Comparison of ENCODE assay signal across 8 mouse cellular contexts in genomic region chr7:27165696-27166095, GRCm38 (mm10). TPM values are rescaled to one million over a fixed set of nuclear protein-coding genes. Genes with fewer than 3 reads are reported as not detected.
DNase-seq lines count a peak whose midpoint lies in the region; ATAC-seq and TF ChIP-seq lines count a peak whose summit lies in the region.

No protein-coding gene starts in this region.

- peak overlapping the region; percentile 77 for H3K9ac ChIP-seq in embryonic facial prominence, embryonic 12.5 days
- peak overlapping the region; percentile 90 for H3K9ac ChIP-seq in neural tube, embryonic 12.5 days

- no peak for DNase-seq in lung, adult 2 months
- DNase-seq in lung, postnatal 4 days: no peak
- peak; percentile 65 for DNase-seq in induced T-regulatory cell, adult 2 months (ENCODE audit: low read depth)
- no peak for DNase-seq in T-cell, adult 2 months (ENCODE audit: low spot score)
- DNase-seq in spleen, adult 12 weeks (ENCODE audit: low spot score): no peak
- no peak for DNase-seq in cerebellum, postnatal 25 days

- WGBS in lung, adult 2 months: 2% methylated on average over 8 of the region's 8 CpGs
- 4% methylated on average over 8 of the region's 8 CpGs for WGBS in embryonic facial prominence, embryonic 12.5 days
- WGBS in neural tube, embryonic 12.5 days: 4% methylated on average over 8 of the region's 8 CpGs

- peak overlapping the region; percentile 76 for H3K4me2 ChIP-seq in embryonic facial prominence, embryonic 12.5 days (replicated peaks)
- peak overlapping the region; percentile 77 for H3K4me2 ChIP-seq in neural tube, embryonic 12.5 days (replicated peaks)

- TF ChIP-seq CTCF in lung, adult 2 months (IDR thresholded peaks at IDR 0.05; ENCODE audit: insufficient read depth, low read length): no peak

- H3K9me3 ChIP-seq in embryonic facial prominence, embryonic 12.5 days: no peaks in the 10 kb centered on the region
- H3K9me3 ChIP-seq in neural tube, embryonic 12.5 days: no peaks in the 10 kb centered on the region

- H3K27me3 ChIP-seq in embryonic facial prominence, embryonic 12.5 days: no peaks in the 10 kb centered on the region
- no peaks in the 10 kb centered on the region for H3K27me3 ChIP-seq in neural tube, embryonic 12.5 days (replicated peaks)

- H3K36me3 ChIP-seq in embryonic facial prominence, embryonic 12.5 days: peaks cover 52% of the 10 kb centered on the region
- H3K36me3 ChIP-seq in neural tube, embryonic 12.5 days: peaks cover 38% of the 10 kb centered on the region

- no peak for TF ChIP-seq POLR2A in lung, adult 2 months (IDR thresholded peaks at IDR 0.05; ENCODE audit: borderline replicate concordance, extremely low read depth, low read depth, low read length)

- peaks cover 36% of the 10 kb centered on the region for H3K4me1 ChIP-seq in lung, adult 2 months (ENCODE audit: control insufficient read depth, insufficient read depth, low read length)
- H3K4me1 ChIP-seq in embryonic facial prominence, embryonic 12.5 days: peaks cover 54% of the 10 kb centered on the region
- H3K4me1 ChIP-seq in neural tube, embryonic 12.5 days: peaks cover 56% of the 10 kb centered on the region

- H3K27ac ChIP-seq in embryonic facial prominence, embryonic 12.5 days: peak overlapping the region; percentile 96
- H3K27ac ChIP-seq in neural tube, embryonic 12.5 days: peak overlapping the region; percentile 96; the same call in 1 of the 2 replicates

- peak overlapping the region; percentile 75 for H3K4me3 ChIP-seq in lung, adult 2 months (replicated peaks; ENCODE audit: extremely low read depth, low read depth, low read length)
- peak overlapping the region; percentile 77 for H3K4me3 ChIP-seq in embryonic facial prominence, embryonic 12.5 days
- H3K4me3 ChIP-seq in neural tube, embryonic 12.5 days: peak overlapping the region; percentile 75

- no peak for ATAC-seq in embryonic facial prominence, embryonic 12.5 days (ENCODE audit: insufficient number of reproducible peaks, insufficient read depth, low FRiP score, low TSS enrichment)
- 0 out of 2 replicates have a peak, but pooled peaks have one; percentile 0 for ATAC-seq in neural tube, embryonic 12.5 days (ENCODE audit: low FRiP score, low read depth)

RNA-seq across cellular contexts. Expression of gene Egln2, which starts 0.9 kb away (rescaled TPM):
- 107 and 115 TPM in 2 replicates for polyA plus RNA-seq in lung, adult 2 months (2012; rRNA removed)
- polyA plus RNA-seq in embryonic facial prominence, embryonic 12.5 days (2016; fragmentation: Nextera tagmentation; extraction: Ambion mirVana): 95.8 and 99.8 TPM in 2 replicates
- polyA plus RNA-seq in neural tube, embryonic 12.5 days (2016; fragmentation: Nextera tagmentation; extraction: Ambion mirVana): 99.6 TPM in 2 replicates

RNA-seq across cellular contexts. Expression of gene Cyp2t4, which starts 12.2 kb away (rescaled TPM):
- polyA plus RNA-seq in lung, adult 2 months (2012; rRNA removed): not detected in 2 replicates
- 0.14 and 0.19 TPM in 2 replicates for polyA plus RNA-seq in embryonic facial prominence, embryonic 12.5 days (2016; fragmentation: Nextera tagmentation; extraction: Ambion mirVana)
- polyA plus RNA-seq in neural tube, embryonic 12.5 days (2016; fragmentation: Nextera tagmentation; extraction: Ambion mirVana): 0.11 and 0.15 TPM in 2 replicates

RNA-seq across cellular contexts. Expression of gene Rab4b, which starts 13.0 kb away (rescaled TPM):
- 67.8 and 69.0 TPM in 2 replicates for polyA plus RNA-seq in lung, adult 2 months (2012; rRNA removed)
- polyA plus RNA-seq in embryonic facial prominence, embryonic 12.5 days (2016; fragmentation: Nextera tagmentation; extraction: Ambion mirVana): 63.9 and 71.4 TPM in 2 replicates
- polyA plus RNA-seq in neural tube, embryonic 12.5 days (2016; fragmentation: Nextera tagmentation; extraction: Ambion mirVana): 97.7 and 100 TPM in 2 replicates

RNA-seq across cellular contexts. Expression of gene Gm21983, which starts 15.2 kb away (rescaled TPM):
- polyA plus RNA-seq in lung, adult 2 months (2012; rRNA removed): not detected in 2 replicates
- polyA plus RNA-seq in embryonic facial prominence, embryonic 12.5 days (2016; fragmentation: Nextera tagmentation; extraction: Ambion mirVana): 0.49 and 0.67 TPM in 2 replicates
- 0.42 TPM in 2 replicates for polyA plus RNA-seq in neural tube, embryonic 12.5 days (2016; fragmentation: Nextera tagmentation; extraction: Ambion mirVana)

RNA-seq across cellular contexts. Expression of gene Mia, which starts 15.3 kb away (rescaled TPM):
- polyA plus RNA-seq in lung, adult 2 months (2012; rRNA removed): 10.5 and 13.5 TPM in 2 replicates
- polyA plus RNA-seq in embryonic facial prominence, embryonic 12.5 days (2016; fragmentation: Nextera tagmentation; extraction: Ambion mirVana): 38.8 and 50.4 TPM in 2 replicates
- 4.8 and 5.8 TPM in 2 replicates for polyA plus RNA-seq in neural tube, embryonic 12.5 days (2016; fragmentation: Nextera tagmentation; extraction: Ambion mirVana)
